Mouse (Mus musculus) hindbrain, embryonic 15.5 days (tissue): ENCODE data around the gene Patj. TPM values are rescaled to one million over a fixed set of nuclear protein-coding genes. Genes with fewer than 3 reads are reported as not detected.

ENCODE experiments used
- ATAC-seq: fragments of 200-750 bp; cut with Nextera tagmentation; 2 replicates; pipeline ENCODE4 v1.8.0; 2017; ENCODE audit warnings: low read depth, moderate number of reproducible peaks, moderate TSS enrichment; ENCODE audit not compliant: low FRiP score
- H3K27ac ChIP-seq: fragments of 300-500 bp; sonication (generic); replicated peaks from 2 replicates; pipeline ENCODE4 v1.5.1; 2015; ENCODE audit warnings: mild to moderate bottlenecking, inconsistent platforms
- H3K27me3 ChIP-seq: fragments of 300-500 bp; sonication (generic); 2 replicates; pipeline ENCODE4 v1.6.1; 2015; ENCODE audit warnings: control low read depth, inconsistent platforms
- H3K36me3 ChIP-seq: fragments of 300-500 bp; sonication (generic); 2 replicates; pipeline ENCODE4 v1.6.1; 2015; ENCODE audit warnings: control low read depth, inconsistent platforms
- H3K4me1 ChIP-seq: fragments of 300-500 bp; sonication (generic); replicated peaks from 2 replicates; pipeline ENCODE4 v1.6.1; 2015; ENCODE audit warnings: control low read depth, inconsistent platforms
- H3K4me2 ChIP-seq: fragments of 300-500 bp; sonication (generic); 2 replicates; pipeline ENCODE4 v1.6.1; 2015; ENCODE audit warnings: moderate library complexity, mild to moderate bottlenecking, inconsistent platforms
- H3K4me3 ChIP-seq: fragments of 300-500 bp; sonication (generic); 2 replicates; pipeline ENCODE4 v1.5.1; 2015; ENCODE audit warnings: mild to moderate bottlenecking, inconsistent platforms
- H3K9ac ChIP-seq: fragments of 300-500 bp; sonication (generic); 2 replicates; pipeline ENCODE4 v1.6.1; 2015; ENCODE audit warnings: inconsistent platforms
- H3K9me3 ChIP-seq: fragments of 300-500 bp; sonication (generic); 2 replicates; pipeline ENCODE4 v1.6.1; 2016; ENCODE audit warnings: control low read depth, inconsistent platforms
- WGBS: fragments of 180-500 bp; shearing (Covaris S2); methylation state at CpG from one replicate; pipeline ENCODE4 v1.1.7; 2015; 5-methylcytosine and 5-hydroxymethylcytosine counted together
- polyA plus RNA-seq: library from polyadenylated mRNA; unstranded; fragments of >200 nt; fragmentation: Nextera tagmentation; extraction: Ambion mirVana; gene quantifications from 2 replicates; pipeline ENCODE4 v1.2.1, GENCODE M21; 2015

Patj gene
- polyA plus RNA-seq, 1 experiment from 2014 or later: 10.8 TPM

DNA sequence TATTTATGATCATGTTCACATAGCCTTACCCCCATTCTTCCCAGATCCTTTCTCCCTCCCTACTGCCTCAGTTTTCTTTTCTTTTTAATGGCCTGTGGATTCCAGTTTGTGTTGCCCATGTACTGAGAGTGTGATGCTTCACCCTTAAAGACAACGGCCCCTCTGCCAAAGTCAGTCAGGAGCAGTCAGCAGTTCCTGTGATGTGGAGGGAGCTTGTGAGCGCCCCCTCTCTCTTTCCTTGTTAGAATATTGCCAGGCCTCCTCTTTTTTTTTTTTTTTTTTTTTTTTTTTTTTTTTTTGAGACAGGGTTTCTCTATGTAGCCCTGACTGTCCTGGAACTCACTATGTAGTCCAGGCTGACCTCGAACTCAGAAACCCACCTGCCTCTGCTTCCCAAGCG, 91.3 kb downstream of the Patj start:
- Histone ChIP-seq H3K4me3 (no peak overlapping the region), H3K27ac (no peak overlapping the region), H3K9me3 (no peaks in the 10 kb centered on the region), H3K4me1 (no peaks in the 10 kb centered on the region; the same call in 1 of the 2 replicates), H3K27me3 (no peaks in the 10 kb centered on the region), H3K36me3 (no peaks in the 10 kb centered on the region), H3K9ac (no peak overlapping the region), H3K4me2 (no peak overlapping the region)
- ATAC-seq: no peak
- 88% methylated on average over 4 of the region's 4 CpGs for WGBS

DNA sequence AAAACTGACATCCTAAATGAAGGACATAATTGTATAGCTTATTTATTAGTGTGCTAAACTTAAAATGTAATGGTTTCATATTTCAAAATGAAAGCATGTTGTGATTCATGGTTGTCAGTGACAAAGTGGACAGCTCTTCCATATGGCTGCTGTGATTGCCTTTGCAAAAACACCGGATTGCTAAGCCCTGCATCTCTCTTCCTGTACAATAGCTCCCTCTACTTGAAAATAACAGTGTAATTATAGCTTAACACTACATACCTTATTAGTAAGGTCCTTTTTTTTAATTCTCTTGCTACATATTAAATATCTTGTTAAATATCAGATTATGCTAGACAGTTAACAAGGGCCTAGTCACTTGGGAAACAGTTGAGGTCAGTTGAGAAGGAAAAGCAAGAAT, 93.8 kb downstream of the Patj start:
- H3K27ac ChIP-seq: no peak overlapping the region
- ATAC-seq: no peak
- H3K9ac ChIP-seq: no peak overlapping the region

DNA sequence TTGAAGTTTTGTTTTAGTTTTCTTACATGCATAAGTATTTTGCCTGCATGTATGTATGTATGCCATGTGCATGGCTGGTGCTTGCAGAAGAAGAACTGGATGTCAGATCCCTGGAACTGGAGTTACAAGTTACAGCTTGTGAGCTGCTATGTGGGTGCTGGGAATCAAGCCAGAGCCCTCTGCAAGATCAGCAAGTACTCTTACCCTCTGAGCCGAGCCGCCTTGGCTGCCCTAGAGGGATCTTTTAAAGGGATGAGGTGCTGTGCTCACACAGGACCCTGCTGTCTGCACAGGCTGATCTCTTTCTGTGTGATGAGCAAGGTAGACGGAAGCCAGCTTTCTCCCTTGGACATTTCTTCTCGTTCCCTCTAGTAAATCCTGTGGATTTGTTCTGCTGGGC, 102.8 kb downstream of the Patj start:
- H3K27ac ChIP-seq: no peak overlapping the region
- H3K4me1 ChIP-seq: no peaks in the 10 kb centered on the region
- no peaks in the 10 kb centered on the region for H3K9me3 ChIP-seq
- no peak for ATAC-seq
- no peaks in the 10 kb centered on the region for H3K27me3 ChIP-seq
- no peak overlapping the region for H3K4me3 ChIP-seq
- 0 out of 2 replicates have a peak, but pooled peaks cover 4% of the 10 kb centered on the region for H3K36me3 ChIP-seq
- H3K4me2 ChIP-seq: no peak overlapping the region
- H3K9ac ChIP-seq: no peak overlapping the region
- whole genome bisulfite sequencing: 86% methylated on average over 4 of the region's 4 CpGs

More for the DNA sequence above, 93.8 kb downstream of the Patj start:
- Histone ChIP-seq H3K4me3 (no peak overlapping the region), H3K4me2 (no peak overlapping the region), H3K4me1 (no peaks in the 10 kb centered on the region; the same call in 1 of the 2 replicates), H3K9me3 (no peaks in the 10 kb centered on the region), H3K36me3 (no peaks in the 10 kb centered on the region), H3K27me3 (no peaks in the 10 kb centered on the region)
- 31% methylated on average over 1 of the region's 1 CpGs for WGBS

DNA sequence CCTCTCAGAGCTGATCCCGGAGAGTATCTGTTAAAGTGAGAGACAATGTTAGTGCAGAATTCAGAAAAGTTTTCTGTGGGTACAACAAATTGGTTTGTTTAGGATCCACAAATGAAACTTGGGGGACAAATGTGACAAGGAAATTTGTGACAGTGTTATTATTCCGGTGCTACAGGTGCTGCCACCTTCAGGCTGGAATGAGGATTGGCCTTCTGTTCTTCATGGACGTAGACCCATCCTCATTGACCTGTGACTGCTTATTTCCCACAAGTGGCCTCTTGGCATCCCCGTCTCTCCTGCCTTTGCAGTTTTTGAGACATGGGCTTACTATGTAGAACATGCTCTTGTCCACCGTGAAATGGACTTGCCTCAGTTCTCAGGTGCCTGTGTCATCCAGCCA, 104.6 kb downstream of the Patj start:
- H3K27me3 ChIP-seq: no peaks in the 10 kb centered on the region
- H3K27ac ChIP-seq: no peak overlapping the region
- H3K4me3 ChIP-seq: no peak overlapping the region
- 72% methylated on average over 5 of the region's 5 CpGs for WGBS
- H3K36me3 ChIP-seq: 0 out of 2 replicates have a peak, but pooled peaks cover 4% of the 10 kb centered on the region
- H3K4me1 ChIP-seq: no peaks in the 10 kb centered on the region
- H3K9ac ChIP-seq: no peak overlapping the region
- no peak overlapping the region for H3K4me2 ChIP-seq
- no peaks in the 10 kb centered on the region for H3K9me3 ChIP-seq
- ATAC-seq: no peak

DNA sequence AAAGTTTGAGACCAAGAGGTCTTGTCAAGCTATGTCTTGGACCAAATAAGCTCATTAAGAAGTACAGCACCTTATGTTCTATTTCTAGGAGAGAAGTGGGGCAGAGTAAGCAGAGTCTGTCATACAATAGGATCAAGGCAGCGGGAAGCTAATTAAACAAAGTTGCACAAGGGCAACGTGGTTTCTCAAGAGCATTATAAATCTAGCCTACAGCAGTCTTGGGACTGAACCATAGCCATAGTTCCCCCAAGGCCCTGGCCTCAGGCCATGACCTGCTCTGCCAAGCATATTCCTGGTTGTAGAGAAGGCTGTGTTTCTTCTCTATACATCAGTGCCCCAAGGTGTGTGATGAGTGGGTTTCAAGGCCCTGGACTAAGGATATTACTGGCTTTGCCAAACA, 105.3 kb downstream of the Patj start:
- Histone ChIP-seq H3K4me1 (no peaks in the 10 kb centered on the region), H3K27ac (no peak overlapping the region), H3K4me3 (no peak overlapping the region), H3K36me3 (0 out of 2 replicates have a peak, but pooled peaks cover 4% of the 10 kb centered on the region), H3K4me2 (no peak overlapping the region), H3K9ac (no peak overlapping the region), H3K9me3 (no peaks in the 10 kb centered on the region), H3K27me3 (no peaks in the 10 kb centered on the region)
- 84% methylated on average over 2 of the region's 2 CpGs for WGBS
- no peak for ATAC-seq

DNA sequence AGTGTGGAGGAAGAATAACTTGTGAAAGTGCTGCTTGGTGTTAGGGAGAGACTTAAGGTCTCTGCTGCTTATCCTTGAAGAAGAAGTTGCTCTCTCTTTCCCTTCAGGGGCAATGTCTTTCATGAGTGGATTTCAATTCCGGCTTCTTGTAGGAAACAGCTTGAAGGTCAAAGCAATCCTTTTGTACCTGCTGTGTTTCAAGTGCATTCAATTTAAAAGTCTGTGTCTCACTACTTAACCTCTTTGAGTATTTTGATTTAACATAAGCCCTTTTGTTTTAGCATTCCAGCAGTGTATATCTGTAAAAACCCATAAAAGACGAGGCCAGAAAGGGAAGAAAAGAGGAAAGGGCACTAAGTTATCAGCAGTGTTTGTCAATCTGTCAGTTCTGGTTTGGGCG, 109.2 kb downstream of the Patj start:
- Histone ChIP-seq H3K27ac (no peak overlapping the region), H3K9ac (no peak overlapping the region), H3K4me3 (no peak overlapping the region), H3K9me3 (no peaks in the 10 kb centered on the region), H3K36me3 (no peaks in the 10 kb centered on the region), H3K4me1 (no peaks in the 10 kb centered on the region), H3K27me3 (no peaks in the 10 kb centered on the region), H3K4me2 (no peak overlapping the region)
- ATAC-seq: no peak
- 74% methylated on average over 3 of the region's 3 CpGs for WGBS

DNA sequence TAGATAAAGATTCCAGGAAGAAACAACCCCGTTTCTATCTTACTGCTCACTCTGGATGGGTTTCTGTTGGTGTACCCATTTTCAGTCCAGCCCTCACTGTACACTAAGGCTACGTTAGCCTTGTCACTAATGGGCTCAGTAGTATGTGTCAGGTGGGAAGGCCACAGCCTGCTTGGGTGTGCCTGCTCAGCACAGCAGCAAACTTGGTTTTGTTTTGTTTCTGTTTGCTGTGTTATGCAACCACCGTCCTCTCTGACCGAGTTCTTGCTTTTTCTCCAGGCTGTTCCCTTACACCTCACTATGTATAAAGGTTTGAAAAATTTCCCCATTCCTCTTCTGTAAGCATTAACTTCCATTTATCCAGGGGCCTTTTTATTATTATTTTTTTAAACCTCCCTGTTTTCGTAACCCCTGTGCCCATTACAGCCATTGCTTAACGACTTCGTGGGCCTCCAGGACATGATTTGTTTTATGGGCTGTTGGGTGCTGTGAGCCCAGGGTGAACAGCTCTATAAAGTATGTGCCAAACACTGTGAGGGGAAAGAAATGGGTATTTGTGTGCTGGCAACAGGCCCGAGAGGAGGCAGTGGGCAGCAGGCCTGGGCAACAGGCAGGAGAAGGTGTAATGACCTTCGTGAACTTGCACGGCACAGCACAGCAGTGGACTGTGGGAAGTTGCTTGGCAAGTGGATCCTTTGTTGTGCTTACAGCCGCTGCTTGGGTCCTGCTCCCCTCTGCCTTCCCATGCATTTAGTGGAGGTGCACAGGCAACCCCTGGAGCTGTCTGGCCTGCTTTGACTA, 113.1 kb downstream of the Patj start:
- H3K36me3 ChIP-seq: no peaks in the 10 kb centered on the region
- no peak for ATAC-seq
- no peak overlapping the region for H3K4me3 ChIP-seq
- no peaks in the 10 kb centered on the region for H3K9me3 ChIP-seq
- H3K9ac ChIP-seq: no peak overlapping the region
- H3K4me1 ChIP-seq: peaks cover 6% of the 10 kb centered on the region
- H3K27ac ChIP-seq: no peak overlapping the region
- H3K27me3 ChIP-seq: no peaks in the 10 kb centered on the region
- 62% methylated on average over 11 of the region's 11 CpGs for WGBS
- no peak overlapping the region for H3K4me2 ChIP-seq

DNA sequence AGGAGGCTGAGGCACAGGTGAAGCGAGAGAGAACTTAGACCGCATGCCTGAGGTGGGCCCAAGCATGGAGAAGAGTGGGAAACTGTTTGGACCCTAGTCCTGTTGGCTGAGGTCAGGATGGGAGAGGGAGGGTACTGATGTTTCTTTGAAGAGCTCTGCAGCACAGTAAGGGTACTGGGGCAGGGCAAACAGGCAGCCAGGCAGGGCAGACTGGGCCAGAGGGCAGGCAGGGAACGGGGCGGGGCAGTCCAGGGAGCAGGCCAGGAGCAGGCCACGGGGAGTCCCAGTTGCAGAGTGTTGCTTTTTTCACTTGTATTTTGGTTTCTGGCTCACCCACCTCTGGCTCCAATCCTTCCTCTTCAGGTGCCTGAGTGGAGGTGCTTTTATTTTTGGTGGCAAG, 114.4 kb downstream of the Patj start:
- WGBS: 83% methylated on average over 5 of the region's 5 CpGs

DNA sequence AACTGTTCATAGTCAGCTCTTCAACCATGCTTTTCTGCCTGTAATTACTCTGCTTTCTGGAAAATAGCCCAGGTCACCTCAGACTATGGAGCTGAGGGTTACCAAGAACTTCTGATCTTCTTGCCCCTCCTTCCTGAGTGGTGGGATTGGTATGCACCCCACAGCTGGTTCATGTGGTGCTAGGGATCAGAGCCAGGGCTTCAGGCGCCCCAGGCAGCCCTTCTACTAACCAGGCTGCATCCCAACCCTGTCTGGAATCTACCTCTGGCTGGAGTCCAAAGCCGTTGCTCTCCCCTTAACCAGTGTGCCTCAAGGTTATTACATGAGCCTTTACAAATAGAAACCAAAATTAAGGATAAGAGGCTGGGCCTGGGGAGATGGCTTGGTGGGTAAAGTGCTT, 115.7 kb downstream of the Patj start:
- H3K36me3 ChIP-seq: no peaks in the 10 kb centered on the region
- ATAC-seq: peak; percentile 57; the same call in 1 of the 2 replicates
- no peaks in the 10 kb centered on the region for H3K27me3 ChIP-seq
- H3K4me2 ChIP-seq: no peak overlapping the region
- 57% methylated on average over 2 of the region's 2 CpGs for WGBS
- peaks cover 6% of the 10 kb centered on the region for H3K4me1 ChIP-seq
- no peak overlapping the region for H3K27ac ChIP-seq
- H3K9me3 ChIP-seq: no peaks in the 10 kb centered on the region
- no peak overlapping the region for H3K4me3 ChIP-seq
- H3K9ac ChIP-seq: no peak overlapping the region

More for the DNA sequence above, 114.4 kb downstream of the Patj start:
- ATAC-seq: no peak
- Histone ChIP-seq H3K4me1 (peaks cover 6% of the 10 kb centered on the region), H3K9ac (no peak overlapping the region), H3K36me3 (no peaks in the 10 kb centered on the region), H3K27me3 (no peaks in the 10 kb centered on the region), H3K4me3 (no peak overlapping the region), H3K27ac (no peak overlapping the region), H3K9me3 (no peaks in the 10 kb centered on the region), H3K4me2 (no peak overlapping the region)

DNA sequence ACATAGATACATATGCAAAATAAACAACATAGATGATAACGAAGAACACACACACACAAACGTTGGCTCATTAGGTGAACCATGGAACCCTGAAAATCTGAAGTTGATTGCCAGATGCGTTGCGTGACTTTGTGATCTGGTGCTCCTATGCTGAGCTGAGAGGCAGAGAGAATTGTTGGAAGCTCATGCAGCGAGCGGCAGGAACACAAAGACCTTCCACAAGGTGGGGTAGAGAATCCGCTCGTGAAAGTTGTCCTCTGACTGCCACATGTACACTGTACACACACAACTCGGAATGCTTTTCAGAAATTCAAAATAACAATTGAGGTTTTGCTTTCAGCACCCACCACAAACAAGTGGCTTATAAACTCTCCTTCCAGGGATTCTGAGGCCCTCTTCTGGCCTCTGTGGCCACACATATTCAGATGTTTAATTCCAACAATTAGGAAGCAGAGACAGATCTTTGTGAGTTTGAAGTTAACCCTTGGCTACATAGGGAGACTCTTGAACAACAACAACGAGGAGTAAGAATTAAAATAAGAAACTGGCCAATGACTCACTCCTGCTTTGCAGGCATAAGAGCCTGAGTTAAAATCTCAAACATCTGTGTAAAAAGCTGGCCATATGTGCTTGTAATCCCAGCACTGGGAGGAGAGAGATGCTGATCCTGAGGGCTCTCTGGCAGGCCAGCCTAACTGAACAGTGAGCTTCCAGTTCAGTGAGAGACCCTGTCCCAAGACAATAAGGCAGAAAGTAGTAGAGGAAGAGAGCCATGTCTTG, 116.6 kb downstream of the Patj start:
- Histone ChIP-seq H3K27ac (no peak overlapping the region), H3K9ac (no peak overlapping the region), H3K4me3 (no peak overlapping the region), H3K4me1 (peaks cover 6% of the 10 kb centered on the region), H3K4me2 (no peak overlapping the region), H3K27me3 (no peaks in the 10 kb centered on the region), H3K9me3 (no peaks in the 10 kb centered on the region), H3K36me3 (no peaks in the 10 kb centered on the region)
- ATAC-seq: no peak
- WGBS: 82% methylated on average over 10 of the region's 10 CpGs

DNA sequence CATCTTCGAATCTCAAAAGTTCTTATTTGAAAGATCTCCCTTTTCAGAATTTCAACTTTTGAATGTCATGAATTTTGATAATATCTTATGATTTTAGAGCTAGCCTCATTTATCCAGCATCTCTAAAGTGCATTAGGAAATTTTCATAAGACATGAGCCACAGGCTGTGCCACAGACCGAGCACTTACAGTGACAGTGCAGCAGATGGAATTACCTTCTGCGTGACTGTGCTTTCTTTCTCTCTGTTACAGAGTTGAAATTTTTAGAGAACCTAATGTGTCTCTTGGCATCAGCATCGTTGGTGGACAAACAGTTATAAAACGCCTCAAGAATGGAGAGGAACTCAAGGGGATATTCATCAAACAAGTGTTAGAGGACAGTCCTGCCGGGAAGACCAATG, 124.9 kb downstream of the Patj start:
- Histone ChIP-seq H3K4me1 (no peaks in the 10 kb centered on the region), H3K27ac (no peak overlapping the region), H3K4me3 (no peak overlapping the region), H3K9ac (no peak overlapping the region), H3K36me3 (peaks cover 3% of the 10 kb centered on the region; the same call in 1 of the 2 replicates), H3K9me3 (no peaks in the 10 kb centered on the region), H3K27me3 (no peaks in the 10 kb centered on the region), H3K4me2 (no peak overlapping the region)
- 82% methylated on average over 6 of the region's 6 CpGs for WGBS
- ATAC-seq: no peak

DNA sequence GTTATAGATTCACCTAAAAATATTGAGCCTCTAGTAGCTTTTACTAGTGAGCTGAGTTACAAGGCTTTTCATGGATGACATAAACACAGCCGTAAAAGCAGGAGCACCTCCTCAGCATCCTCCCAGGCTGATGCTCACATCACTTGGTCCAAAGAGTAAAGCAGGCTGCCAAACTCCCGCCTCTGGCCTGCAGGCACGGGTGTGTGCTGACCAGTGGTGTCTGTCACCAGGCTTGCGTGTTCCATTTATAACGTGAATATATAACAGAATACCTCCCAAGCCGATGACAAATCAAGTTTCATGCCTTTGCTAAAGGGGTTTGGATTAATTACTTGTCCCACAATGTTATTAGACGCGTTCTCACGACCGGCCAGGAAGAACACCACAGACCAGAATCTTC, 128.9 kb downstream of the Patj start:
- Histone ChIP-seq H3K36me3 (no peaks in the 10 kb centered on the region), H3K9me3 (no peaks in the 10 kb centered on the region), H3K27ac (no peak overlapping the region), H3K9ac (no peak overlapping the region), H3K4me1 (no peaks in the 10 kb centered on the region), H3K4me2 (no peak overlapping the region), H3K27me3 (no peaks in the 10 kb centered on the region), H3K4me3 (no peak overlapping the region)
- ATAC-seq: no peak
- WGBS: 91% methylated on average over 10 of the region's 10 CpGs
